Mouse (Mus musculus): Measurements from ENCODE around the gene Erich2. TPM values are rescaled to one million over a fixed set of nuclear protein-coding genes. Genes with fewer than 3 reads are reported as not detected.

The Erich2 gene
- polyA plus RNA-seq (2014; fragmentation: Nextera tagmentation; extraction: Ambion mirVana) = 1.0 and 1.2 TPM in 2 replicates

DNA sequence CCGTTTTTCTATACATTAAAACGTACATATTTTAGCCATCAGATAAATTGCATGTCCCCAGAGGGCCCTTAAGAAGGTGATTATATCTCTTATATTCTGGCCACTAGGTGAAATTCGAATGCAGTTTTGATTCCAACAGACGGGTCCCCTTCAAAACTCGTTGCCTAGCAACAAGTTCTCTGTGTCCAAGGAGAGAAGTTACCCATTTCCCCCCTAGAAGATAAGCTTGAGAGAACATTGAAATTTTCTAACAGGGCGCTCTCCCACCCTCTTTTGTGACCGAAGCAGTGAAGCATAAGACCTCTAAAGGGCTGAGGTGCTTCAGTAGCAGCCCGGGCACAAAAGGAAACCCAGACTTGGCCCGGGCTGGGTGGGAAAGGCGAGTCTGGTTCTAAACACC is at the start of gene Erich2:
Erich2 (plus strand) TSS at position 324 of the 400 bp plus-strand sequence.
- ATAC-seq (ENCODE audit: low read depth) = no peak
- peak within 1 kb of the TSS; percentile 92 for H3K4me2 ChIP-seq (ENCODE audit: low read depth, low read length)
- H3K9ac ChIP-seq (replicated peaks; ENCODE audit: low read depth, low read length) = peak within 1 kb of the TSS; percentile 47
- peak within 1 kb of the TSS; percentile 50 for H3K4me3 ChIP-seq (ENCODE audit: low read depth, low read length)
- WGBS = 14% methylated on average over 10 of the region's 10 CpGs
- no peaks in the 10 kb centered on the region for H3K36me3 ChIP-seq (ENCODE audit: control insufficient read depth, insufficient read depth, low read length)
- H3K27ac ChIP-seq (ENCODE audit: low read depth, low read length) = no peak within 1 kb of the TSS
- no peaks in the 10 kb centered on the region for H3K9me3 ChIP-seq (ENCODE audit: control insufficient read depth, low read length)
- peaks cover 4% of the 10 kb centered on the region for H3K4me1 ChIP-seq (ENCODE audit: control insufficient read depth, insufficient read depth, low read length)
- no peaks in the 10 kb centered on the region for H3K27me3 ChIP-seq (ENCODE audit: control insufficient read depth, insufficient read depth, low read length)

DNA sequence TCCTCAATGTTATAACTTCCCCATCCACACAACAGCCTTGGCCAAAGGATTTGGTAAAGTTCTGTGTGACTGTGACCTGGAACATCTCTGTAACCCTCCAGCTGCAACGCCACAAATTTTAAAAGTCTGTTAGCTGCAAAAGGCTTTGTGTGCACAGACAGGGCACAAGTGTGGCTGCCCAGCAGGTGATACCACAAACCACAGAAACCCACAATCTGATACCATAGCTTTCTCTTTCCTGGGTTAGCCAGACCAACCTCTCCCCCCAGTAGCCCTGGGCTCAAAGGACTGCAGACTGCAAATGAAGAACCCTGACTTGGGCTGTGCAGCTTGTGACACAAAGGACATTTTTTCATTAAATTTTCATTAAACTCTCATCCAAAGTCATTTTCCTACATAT is 45.0 kb upstream of the Erich2 start:
- Histone ChIP-seq H3K4me1 (ENCODE audit: control insufficient read depth, insufficient read depth, low read length) (no peaks in the 10 kb centered on the region), H3K9me3 (ENCODE audit: control insufficient read depth, low read length) (no peaks in the 10 kb centered on the region), H3K27ac (ENCODE audit: low read depth, low read length) (no peak overlapping the region), H3K4me2 (ENCODE audit: low read depth, low read length) (no peak overlapping the region), H3K36me3 (ENCODE audit: control insufficient read depth, insufficient read depth, low read length) (no peaks in the 10 kb centered on the region), H3K4me3 (ENCODE audit: low read depth, low read length) (no peak overlapping the region), H3K27me3 (ENCODE audit: control insufficient read depth, insufficient read depth, low read length) (no peaks in the 10 kb centered on the region), H3K9ac (replicated peaks; ENCODE audit: low read depth, low read length) (no peak overlapping the region)
- ATAC-seq (ENCODE audit: low read depth) = no peak
- whole genome bisulfite sequencing = 82% methylated on average over 1 of the region's 1 CpGs

GRCm38 (mm10) chr2:70471136-70471535 is 37.5 kb upstream of the Erich2 start:
- whole genome bisulfite sequencing = 12% methylated on average over 5 of the region's 5 CpGs
- no peaks in the 10 kb centered on the region for H3K36me3 ChIP-seq (ENCODE audit: control insufficient read depth, insufficient read depth, low read length)
- no peak overlapping the region for H3K4me2 ChIP-seq (ENCODE audit: low read depth, low read length)
- ATAC-seq (ENCODE audit: low read depth) = no peak
- peaks cover 15% of the 10 kb centered on the region; the same call in 1 of the 2 replicates for H3K4me1 ChIP-seq (ENCODE audit: control insufficient read depth, insufficient read depth, low read length)
- peaks cover 37% of the 10 kb centered on the region for H3K27me3 ChIP-seq (ENCODE audit: control insufficient read depth, insufficient read depth, low read length)
- no peaks in the 10 kb centered on the region for H3K9me3 ChIP-seq (ENCODE audit: control insufficient read depth, low read length)
- no peak overlapping the region for H3K9ac ChIP-seq (replicated peaks; ENCODE audit: low read depth, low read length)
- H3K4me3 ChIP-seq (ENCODE audit: low read depth, low read length) = no peak overlapping the region
- no peak overlapping the region for H3K27ac ChIP-seq (ENCODE audit: low read depth, low read length)

GRCm38 (mm10) chr2:70471861-70472620 is 36.6 kb upstream of the Erich2 start:
- H3K4me2 ChIP-seq (ENCODE audit: low read depth, low read length) = peak overlapping the region; percentile 56
- H3K4me1 ChIP-seq (ENCODE audit: control insufficient read depth, insufficient read depth, low read length) = peaks cover 24% of the 10 kb centered on the region; the same call in 1 of the 2 replicates
- no peaks in the 10 kb centered on the region for H3K36me3 ChIP-seq (ENCODE audit: control insufficient read depth, insufficient read depth, low read length)
- H3K9ac ChIP-seq (replicated peaks; ENCODE audit: low read depth, low read length) = no peak overlapping the region
- 1% methylated on average over 47 of the region's 48 CpGs for WGBS
- peaks cover 46% of the 10 kb centered on the region for H3K27me3 ChIP-seq (ENCODE audit: control insufficient read depth, insufficient read depth, low read length)
- no peak overlapping the region for H3K27ac ChIP-seq (ENCODE audit: low read depth, low read length)
- H3K4me3 ChIP-seq (ENCODE audit: low read depth, low read length) = peak overlapping the region; percentile 29
- H3K9me3 ChIP-seq (ENCODE audit: control insufficient read depth, low read length) = no peaks in the 10 kb centered on the region
- no peak for ATAC-seq (ENCODE audit: low read depth)

GRCm38 (mm10) chr2:70497715-70498318 is 10.8 kb upstream of the Erich2 start:
- no peak overlapping the region for H3K4me2 ChIP-seq (ENCODE audit: low read depth, low read length)
- no peak overlapping the region for H3K9ac ChIP-seq (replicated peaks; ENCODE audit: low read depth, low read length)
- ATAC-seq (ENCODE audit: low read depth) = no peak
- 25% methylated on average over 13 of the region's 13 CpGs for WGBS
- H3K4me3 ChIP-seq (ENCODE audit: low read depth, low read length) = no peak overlapping the region
- no peaks in the 10 kb centered on the region for H3K27me3 ChIP-seq (ENCODE audit: control insufficient read depth, insufficient read depth, low read length)
- no peaks in the 10 kb centered on the region for H3K4me1 ChIP-seq (ENCODE audit: control insufficient read depth, insufficient read depth, low read length)
- H3K9me3 ChIP-seq (ENCODE audit: control insufficient read depth, low read length) = no peaks in the 10 kb centered on the region
- H3K27ac ChIP-seq (ENCODE audit: low read depth, low read length) = no peak overlapping the region
- no peaks in the 10 kb centered on the region for H3K36me3 ChIP-seq (ENCODE audit: control insufficient read depth, insufficient read depth, low read length)

DNA sequence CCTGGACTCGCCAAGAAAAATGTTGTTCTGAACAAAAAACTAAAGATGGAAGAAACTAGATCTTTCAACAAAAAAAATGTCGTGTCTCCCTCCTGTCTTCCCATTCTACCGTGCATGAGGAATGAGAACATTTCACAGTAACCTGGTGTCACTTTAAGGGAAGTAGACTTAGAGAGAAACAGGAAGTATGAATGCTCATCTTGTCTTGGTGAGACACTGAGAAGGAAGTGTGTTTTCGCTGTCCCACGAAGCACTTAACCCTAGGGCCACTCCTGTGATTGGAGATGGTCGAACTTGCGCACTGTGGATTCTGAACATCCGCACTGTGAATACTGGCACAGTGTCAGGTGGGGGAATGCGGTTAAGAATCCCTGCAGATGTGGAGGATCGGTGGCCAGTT is 5.2 kb upstream of the Erich2 start:
- no peak overlapping the region for H3K9ac ChIP-seq (replicated peaks; ENCODE audit: low read depth, low read length)
- H3K4me2 ChIP-seq (ENCODE audit: low read depth, low read length) = no peak overlapping the region
- ATAC-seq (ENCODE audit: low read depth) = no peak
- H3K36me3 ChIP-seq (ENCODE audit: control insufficient read depth, insufficient read depth, low read length) = no peaks in the 10 kb centered on the region
- peaks cover 1% of the 10 kb centered on the region for H3K4me1 ChIP-seq (ENCODE audit: control insufficient read depth, insufficient read depth, low read length)
- H3K9me3 ChIP-seq (ENCODE audit: control insufficient read depth, low read length) = no peaks in the 10 kb centered on the region
- WGBS = 85% methylated on average over 10 of the region's 10 CpGs
- no peak overlapping the region for H3K4me3 ChIP-seq (ENCODE audit: low read depth, low read length)
- H3K27me3 ChIP-seq (ENCODE audit: control insufficient read depth, insufficient read depth, low read length) = no peaks in the 10 kb centered on the region
- no peak overlapping the region for H3K27ac ChIP-seq (ENCODE audit: low read depth, low read length)

DNA sequence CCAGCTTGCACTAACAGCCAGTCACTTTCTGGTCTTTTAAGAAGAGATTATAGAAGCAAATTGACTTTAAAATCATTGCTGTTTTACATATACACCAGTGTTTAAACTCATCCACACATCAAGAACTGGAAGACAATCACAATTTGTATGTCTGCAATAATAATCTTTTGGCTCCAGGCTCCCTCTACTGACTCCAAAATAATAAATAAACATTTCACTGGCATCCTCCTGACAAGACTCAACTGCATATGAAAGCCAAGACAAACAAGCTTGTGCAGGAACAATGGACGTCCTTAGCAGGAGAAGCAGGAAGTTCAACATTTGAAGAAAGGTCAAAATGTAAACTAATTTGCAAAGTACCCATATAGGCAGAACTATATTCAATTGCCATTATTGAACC is 3.4 kb upstream of the Erich2 start:
- H3K4me1 ChIP-seq (ENCODE audit: control insufficient read depth, insufficient read depth, low read length) = peaks cover 4% of the 10 kb centered on the region
- H3K27ac ChIP-seq (ENCODE audit: low read depth, low read length) = no peak overlapping the region
- no peaks in the 10 kb centered on the region for H3K36me3 ChIP-seq (ENCODE audit: control insufficient read depth, insufficient read depth, low read length)
- no peak for ATAC-seq (ENCODE audit: low read depth)
- H3K27me3 ChIP-seq (ENCODE audit: control insufficient read depth, insufficient read depth, low read length) = no peaks in the 10 kb centered on the region
- no peak overlapping the region for H3K4me3 ChIP-seq (ENCODE audit: low read depth, low read length)
- H3K9ac ChIP-seq (replicated peaks; ENCODE audit: low read depth, low read length) = no peak overlapping the region
- H3K4me2 ChIP-seq (ENCODE audit: low read depth, low read length) = no peak overlapping the region
- no peaks in the 10 kb centered on the region for H3K9me3 ChIP-seq (ENCODE audit: control insufficient read depth, low read length)
- 44% methylated on average over 1 of the region's 1 CpGs for WGBS

DNA sequence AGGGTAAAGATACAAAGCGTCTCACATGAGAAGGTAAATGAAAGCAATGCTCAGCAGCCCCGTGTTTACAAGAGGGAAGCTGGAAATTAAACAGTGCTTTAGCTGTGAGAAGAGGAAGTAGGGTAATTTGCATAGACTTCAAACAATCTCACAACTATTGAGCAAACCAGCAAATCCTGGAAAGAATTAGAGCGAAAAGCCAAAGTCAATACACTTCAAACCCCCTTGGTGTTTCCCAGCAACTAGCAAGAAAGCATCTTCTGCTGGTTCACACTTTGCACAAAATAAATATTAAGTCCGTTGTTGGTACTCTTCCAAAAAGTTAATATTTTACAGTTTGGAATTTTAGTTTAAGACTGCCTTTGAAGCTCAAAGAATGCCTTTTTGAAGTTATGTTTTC is 2.7 kb upstream of the Erich2 start:
- Histone ChIP-seq H3K4me1 (ENCODE audit: control insufficient read depth, insufficient read depth, low read length) (peaks cover 4% of the 10 kb centered on the region), H3K4me2 (ENCODE audit: low read depth, low read length) (no peak overlapping the region), H3K36me3 (ENCODE audit: control insufficient read depth, insufficient read depth, low read length) (no peaks in the 10 kb centered on the region), H3K4me3 (ENCODE audit: low read depth, low read length) (no peak overlapping the region), H3K27ac (ENCODE audit: low read depth, low read length) (no peak overlapping the region), H3K9me3 (ENCODE audit: control insufficient read depth, low read length) (no peaks in the 10 kb centered on the region), H3K27me3 (ENCODE audit: control insufficient read depth, insufficient read depth, low read length) (no peaks in the 10 kb centered on the region), H3K9ac (replicated peaks; ENCODE audit: low read depth, low read length) (no peak overlapping the region)
- WGBS = 43% methylated on average over 4 of the region's 4 CpGs
- ATAC-seq (ENCODE audit: low read depth) = no peak

- Histone ChIP-seq H3K27me3 (ENCODE audit: control insufficient read depth, insufficient read depth, low read length) (no peaks in the 10 kb centered on the region), H3K4me3 (ENCODE audit: low read depth, low read length) (no peak overlapping the region), H3K9ac (replicated peaks; ENCODE audit: low read depth, low read length) (no peak overlapping the region), H3K4me2 (ENCODE audit: low read depth, low read length) (no peak overlapping the region), H3K4me1 (ENCODE audit: control insufficient read depth, insufficient read depth, low read length) (peaks cover 4% of the 10 kb centered on the region), H3K9me3 (ENCODE audit: control insufficient read depth, low read length) (no peaks in the 10 kb centered on the region), H3K27ac (ENCODE audit: low read depth, low read length) (no peak overlapping the region), H3K36me3 (ENCODE audit: control insufficient read depth, insufficient read depth, low read length) (no peaks in the 10 kb centered on the region)
- 61% methylated on average over 2 of the region's 2 CpGs for WGBS
- no peak for ATAC-seq (ENCODE audit: low read depth)
Measured at GRCm38 (mm10) chr2:70506372-70506771, 2.2 kb upstream of the Erich2 start.

All from neural tube, embryonic 14.5 days (tissue).